Mouse (Mus musculus): Measurements from ENCODE around the gene Ttc22.

Gene Ttc22

DNA sequence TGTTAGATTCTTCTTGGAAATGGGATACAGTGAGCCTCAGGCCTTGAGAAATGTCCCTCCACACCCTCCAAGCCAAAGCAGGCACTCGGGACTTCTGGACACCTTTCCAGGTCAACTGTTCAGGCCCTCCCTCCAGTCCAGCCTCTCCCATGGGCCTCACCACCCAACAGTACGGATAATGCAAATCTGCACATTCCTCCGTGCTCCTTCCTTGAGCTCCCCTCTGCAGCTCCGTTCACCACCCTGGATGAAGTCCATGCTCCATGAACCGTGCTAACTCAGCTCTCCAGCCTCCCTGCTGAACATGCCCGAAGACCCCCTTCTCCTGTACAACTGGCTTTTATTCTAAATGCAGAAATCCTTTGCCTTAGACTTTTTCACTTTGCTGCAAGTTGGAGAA is 42.5 kb downstream of the Ttc22 start:
- DNase-seq (ENCODE audit: low spot score): no peak

DNA sequence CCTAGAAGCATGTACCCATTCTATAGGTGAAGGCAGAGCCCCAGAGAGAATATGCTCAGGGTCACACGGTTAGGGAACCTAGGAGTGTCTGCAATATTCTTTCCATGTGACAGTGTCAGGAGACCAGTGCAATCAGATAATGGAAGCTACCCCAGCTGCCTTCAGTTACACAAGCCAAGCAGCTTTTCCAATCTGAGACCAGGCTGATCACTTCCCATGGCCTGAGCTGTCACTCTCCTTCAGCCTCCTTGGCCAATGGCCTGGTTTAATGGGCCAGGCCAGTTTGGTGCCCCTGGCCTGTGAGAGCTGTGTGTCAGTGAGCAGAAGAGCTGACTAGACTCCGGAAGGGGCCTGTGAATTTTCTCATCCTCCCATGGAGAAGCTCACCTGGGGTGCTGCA is 43.0 kb downstream of the Ttc22 start:
- DNase-seq (ENCODE audit: low spot score): no peak

DNA sequence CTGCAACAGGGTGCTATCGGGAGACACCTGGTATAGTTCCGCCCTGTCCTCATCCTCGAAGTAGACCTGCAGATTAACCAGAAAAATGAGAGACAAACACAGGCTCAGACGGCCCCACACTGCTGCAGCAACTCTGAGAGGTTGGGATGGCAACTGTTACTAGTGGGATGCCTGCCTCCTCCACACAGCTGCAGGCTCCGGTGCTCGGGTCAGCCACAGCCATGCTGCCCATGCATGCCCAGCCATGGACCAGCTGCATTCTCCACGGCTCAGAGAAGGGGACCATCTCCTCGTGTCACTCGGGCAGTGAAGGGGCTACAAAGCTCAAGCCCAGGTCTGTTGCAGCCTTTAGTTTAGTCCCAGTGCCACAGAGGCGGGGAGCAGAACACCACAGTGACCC is 43.4 kb downstream of the Ttc22 start:
- no peak for DNase-seq (ENCODE audit: low spot score)

DNA sequence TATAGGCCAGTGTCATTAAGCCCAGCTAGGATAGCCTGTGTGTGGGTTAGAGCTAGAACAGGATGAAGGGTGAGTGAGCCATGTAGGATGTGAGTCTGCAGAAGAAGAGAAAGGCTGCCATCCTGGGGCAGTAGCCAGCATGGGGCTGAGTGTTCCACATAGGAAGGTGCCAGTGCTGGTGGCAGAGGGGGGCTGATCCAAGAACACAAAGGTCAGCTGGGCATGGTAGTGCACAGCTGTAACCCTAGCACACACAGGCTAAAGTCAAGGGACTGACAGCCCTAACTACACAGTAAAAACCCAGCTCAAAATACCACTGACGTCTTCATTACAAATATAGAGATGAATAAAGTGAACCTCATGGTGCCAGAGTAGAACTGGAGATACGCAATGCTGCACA is 44.3 kb downstream of the Ttc22 start:
- DNase-seq (ENCODE audit: low spot score): no peak

DNA sequence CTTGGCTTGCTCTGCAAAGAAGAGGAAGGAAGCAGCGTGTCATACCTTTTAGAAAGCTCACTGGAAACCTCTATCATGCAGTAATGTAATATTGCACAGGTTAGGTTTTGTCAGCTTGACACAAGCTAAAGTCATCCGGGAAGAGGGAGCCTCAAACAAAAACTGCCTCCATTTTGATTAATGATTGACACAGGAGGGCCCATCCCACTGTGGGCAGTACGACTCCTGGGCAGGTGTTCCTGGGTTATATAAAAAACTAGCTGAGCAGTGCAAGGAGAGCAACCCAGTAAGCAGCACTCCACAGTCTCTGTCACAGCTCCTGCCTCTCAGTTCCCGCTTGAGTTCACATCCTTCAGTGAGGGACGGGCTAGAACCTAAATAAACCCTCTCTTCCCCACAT is 54.5 kb downstream of the Ttc22 start:
- DNase-seq (ENCODE audit: low spot score): no peak

DNA sequence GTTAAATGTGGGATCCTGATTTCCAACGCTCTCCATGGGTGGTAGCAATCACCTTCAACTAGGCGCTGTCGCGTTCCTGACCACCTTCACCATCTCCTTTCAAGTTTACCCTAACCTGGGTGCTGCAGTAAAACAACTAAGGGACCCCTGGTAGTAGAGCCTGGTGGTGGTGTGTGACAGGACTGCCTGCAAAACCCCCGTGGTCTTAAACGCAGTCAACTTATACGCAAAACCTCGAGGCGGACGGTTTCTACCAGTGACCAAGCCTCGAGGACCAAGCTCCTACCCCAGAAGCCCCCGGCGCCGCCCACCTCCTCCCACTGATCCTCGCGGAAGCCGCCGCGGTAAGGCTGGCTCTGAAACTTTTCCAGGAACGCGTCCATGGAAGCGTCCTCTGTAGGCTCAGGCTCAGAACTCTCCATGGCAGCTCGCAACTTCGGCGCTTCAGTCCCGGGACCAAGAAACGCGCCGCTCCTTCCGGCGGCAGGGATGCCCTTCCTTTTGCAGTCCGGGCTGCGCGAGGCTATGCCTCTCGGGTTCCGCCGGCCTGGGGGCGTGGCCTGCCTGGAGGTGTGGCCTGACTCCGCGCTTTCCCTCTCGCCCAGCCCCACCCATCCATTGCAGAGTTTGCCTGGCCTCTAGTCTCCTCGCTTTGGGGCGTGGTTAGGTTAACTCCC is 56.3 kb downstream of the Ttc22 start, which contains the start of gene Ttc4:
Gene Ttc4 (minus strand): TSS at position 503 of the 677 bp plus-strand sequence.
- DNase-seq (ENCODE audit: low spot score): peak; percentile 90

DNA sequence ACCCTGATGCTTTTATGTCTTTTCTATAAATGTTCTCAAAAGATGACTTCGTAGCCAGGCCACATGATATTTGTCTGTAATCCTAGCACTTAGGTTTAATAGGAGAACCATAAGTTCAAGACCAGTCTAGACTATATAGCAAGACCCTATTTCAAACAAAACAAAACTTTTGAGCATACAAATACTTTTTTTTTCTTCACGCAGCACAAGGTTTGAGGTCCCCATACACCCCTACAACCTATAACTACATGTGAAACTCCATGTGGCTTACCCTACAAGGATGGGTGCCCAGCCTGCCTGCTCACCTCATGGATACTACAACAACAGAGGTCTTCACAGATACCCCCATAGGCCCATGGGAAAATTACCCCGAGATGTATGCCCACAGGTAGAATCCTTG is 56.9 kb downstream of the Ttc22 start:
- no peak for DNase-seq (ENCODE audit: low spot score)

DNA sequence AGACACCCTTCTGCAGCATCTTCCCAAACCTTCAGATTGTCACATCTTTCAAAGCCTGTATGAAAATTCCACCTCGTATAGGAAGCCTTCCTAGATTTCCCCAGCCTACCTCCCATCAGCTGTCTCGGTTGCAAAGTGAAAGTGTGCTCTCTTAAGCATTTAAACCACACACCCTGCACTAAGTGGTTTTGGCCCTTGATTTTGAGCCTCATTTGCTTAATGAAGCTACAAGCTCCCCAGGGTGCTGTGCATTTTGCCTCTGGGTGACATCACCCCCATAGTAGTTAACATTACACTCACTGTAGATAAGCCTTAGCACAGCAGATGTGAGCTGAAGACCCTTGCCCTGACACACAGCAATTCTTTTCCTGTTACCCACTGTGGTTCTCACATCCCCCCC is 58.7 kb downstream of the Ttc22 start:
- no peak for DNase-seq (ENCODE audit: low spot score)

DNA sequence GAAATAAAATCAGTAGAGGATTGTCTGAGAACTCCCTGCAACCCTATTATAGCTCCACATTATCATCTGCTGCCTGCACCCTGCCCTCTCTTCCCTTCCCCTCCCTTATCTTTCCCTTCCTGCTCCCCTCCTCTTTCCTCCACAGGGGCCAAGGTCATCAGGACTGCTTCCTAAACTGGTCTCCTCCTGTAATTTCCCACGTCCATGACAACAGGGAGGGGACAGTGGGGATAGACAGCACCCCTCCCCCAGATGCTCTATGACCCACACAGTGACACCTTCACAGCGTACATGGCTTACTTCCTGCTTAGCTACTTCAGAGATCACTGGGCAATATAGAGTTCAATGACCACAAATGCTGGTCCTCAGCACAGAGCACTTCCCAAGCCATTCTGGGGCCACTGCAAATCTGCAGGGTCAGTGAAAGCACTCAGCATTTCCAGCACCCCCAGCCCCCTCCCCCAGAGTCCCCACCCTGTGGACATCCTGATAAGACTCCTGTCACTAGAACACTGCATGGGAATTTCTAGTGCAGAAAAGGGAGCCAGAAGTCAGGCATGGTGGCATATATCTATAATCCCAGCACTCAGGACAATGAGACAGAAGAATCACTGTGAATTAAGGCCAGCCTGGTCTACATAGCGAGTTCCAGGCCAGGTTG is 66.5 kb downstream of the Ttc22 start:
- no peak for DNase-seq (ENCODE audit: low spot score)

Measured in urinary bladder, postnatal 25 days (tissue).